Mouse (Mus musculus) kidney, adult 11 months (tissue): ENCODE measurements around the gene Trit1.
"Not testable (repeated sequence)": the region's sequence is repeated elsewhere in the genome, so short reads cannot be mapped to it uniquely, and the experiment has no call there.

Experiments
- DNase-seq: peaks from one replicate; pipeline ENCODE4 v3.0.0; 2022

Gene Trit1

GRCm38 (mm10) chr4:123016451-123016957, at the start of gene Trit1:
TSS of gene Trit1 (plus strand) at chr4:123016597.
- DNase-seq, result peak; percentile 91

DNA sequence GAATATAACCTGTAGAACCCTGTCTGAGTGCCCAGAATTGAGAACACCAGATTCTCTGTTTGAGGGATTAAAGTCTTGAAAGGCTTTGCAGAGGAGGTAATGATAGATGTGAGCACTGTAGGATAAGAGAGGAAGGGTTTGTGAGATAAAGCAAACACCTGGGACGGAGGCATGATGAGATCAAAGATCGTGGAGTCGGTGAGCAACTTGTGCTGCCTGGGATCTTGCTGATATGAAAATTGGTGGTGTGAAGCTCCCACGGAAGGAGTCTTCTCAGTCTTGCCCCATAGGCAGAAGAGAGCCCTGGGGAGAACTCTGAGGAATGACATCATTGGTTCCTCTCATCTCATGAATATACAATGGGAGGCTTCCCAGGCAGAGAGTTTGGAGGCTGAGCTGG, 48.3 kb upstream of the Trit1 start:
- no peak for DNase-seq

DNA sequence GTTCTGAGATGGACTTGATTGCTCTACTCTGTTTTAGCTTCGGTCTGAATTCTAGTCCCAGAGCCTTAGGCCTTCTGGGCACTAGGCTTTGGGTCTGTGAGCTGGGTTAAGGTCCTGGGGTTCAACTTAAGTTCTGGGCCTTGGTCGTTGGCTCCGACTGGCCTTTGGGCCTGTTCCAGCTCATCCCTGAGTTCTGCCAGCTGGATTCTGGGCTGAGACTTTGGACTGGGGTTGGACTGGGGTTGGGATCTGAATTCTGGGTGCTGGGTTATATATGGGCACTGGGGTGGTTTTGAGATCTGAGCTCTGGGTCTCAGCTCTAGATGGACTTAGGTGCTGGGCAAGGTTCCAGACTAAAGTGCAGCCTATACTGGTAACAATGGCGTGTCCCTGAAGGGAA, 45.2 kb upstream of the Trit1 start:
- peak; percentile 84 for DNase-seq

DNA sequence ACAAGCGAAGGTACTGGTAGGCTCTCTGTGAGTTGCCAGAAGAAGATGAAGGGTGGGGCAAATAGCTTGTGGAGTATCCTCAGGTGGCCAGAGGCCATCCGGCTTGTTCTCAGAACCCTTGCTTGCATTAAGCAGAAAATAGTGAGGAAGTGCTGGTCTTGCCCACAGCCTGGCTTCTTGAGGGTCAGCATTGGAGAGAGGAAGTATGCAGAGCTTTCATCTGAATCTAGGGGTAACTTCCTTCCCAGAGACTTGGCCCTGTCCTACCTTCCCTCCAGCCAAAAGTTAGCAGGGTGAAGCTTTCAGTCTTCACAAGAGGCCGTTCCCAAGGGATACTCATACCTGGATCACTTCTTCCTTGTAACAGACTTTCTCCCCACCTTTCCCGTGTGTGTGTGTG, 44.8 kb upstream of the Trit1 start:
- no peak for DNase-seq

DNA sequence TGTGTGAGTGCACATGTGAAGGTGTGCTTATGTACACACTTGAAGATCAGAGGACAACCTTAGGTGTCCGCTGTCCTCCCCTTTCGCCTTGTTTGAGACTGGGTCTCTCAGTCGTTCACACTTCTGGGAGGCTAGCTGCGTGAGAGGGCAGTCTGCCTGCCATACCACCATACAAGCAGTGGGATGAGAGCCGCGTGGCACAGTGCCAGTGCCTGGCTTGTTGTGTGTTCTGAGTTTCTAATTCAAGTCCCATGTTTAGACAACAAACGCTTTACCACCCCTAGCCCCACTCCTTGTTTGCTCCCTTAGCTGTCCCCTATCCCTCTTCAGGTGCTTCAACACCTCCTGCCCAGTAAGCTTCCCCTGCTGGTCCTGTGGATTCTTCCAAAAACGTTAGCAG, 44.3 kb upstream of the Trit1 start:
- DNase-seq, result no peak

DNA sequence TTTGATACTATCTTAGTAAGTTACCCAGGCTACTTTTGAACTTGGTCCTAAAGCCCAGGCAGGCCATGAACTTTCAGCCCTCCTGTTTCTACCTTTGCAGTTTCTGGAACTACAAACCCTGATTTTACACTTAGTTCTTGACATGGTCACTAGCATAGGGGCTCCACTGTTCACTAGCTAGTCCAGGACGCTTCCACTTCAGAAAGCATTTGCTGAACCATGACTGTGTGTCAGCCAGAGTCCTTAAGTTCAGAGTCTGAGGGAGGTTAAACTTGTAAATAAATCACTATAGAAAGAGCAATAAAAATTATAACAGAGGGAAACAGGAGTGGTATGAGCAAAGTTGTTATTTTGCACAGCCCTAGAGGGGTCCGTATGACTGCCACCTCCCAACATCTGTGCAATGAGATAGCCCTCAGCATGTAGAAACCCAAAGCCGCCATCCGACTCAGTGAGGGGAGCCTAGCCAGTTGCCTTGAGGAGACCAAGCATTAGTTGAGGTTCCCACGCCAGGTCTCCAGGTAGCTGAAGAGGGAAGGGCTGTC, 41.3 kb upstream of the Trit1 start:
- DNase-seq, result peak; percentile 68

DNA sequence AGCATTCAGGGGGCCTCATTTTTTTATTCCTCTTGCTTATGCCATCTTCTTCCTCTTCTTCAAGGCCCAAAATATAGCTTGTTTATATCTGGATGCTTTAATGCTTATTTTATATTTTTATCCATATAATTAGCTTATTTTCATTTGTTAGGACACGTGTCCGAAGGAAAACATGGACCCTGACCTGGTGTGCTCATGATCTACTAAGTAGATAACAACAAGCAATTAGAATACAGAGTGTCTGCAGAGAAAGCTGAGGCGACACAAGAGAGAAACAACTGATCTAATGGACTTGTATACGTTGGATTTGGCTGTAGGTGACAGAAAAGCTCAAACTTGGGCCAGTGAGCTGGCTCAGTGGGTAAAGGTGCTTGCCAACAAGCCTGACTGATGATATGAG, 39.5 kb upstream of the Trit1 start:
- no peak for DNase-seq

GRCm38 (mm10) chr4:122978850-122979249, 37.5 kb upstream of the Trit1 start:
- no peak for DNase-seq

GRCm38 (mm10) chr4:122979826-122980225, 36.6 kb upstream of the Trit1 start:
- no peak for DNase-seq

DNA sequence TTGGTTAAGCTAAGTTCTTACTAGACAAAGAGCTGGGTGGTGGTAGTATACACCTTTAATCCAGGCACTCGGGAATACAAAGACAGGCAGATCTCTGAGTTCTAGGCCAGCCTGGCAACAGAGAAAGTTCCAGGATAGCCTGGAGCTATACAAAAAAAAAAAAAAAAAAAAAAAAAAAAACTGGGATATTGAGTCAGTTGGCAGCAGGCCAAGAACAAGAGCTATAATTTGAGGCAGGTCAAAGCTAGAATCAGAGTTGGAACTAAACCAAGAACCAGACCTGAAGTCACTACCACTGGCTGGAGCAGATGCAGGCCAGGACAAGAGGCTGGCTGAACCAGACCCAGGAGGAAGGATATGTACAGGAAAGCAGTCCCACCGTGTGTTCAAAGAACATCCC, 35.7 kb upstream of the Trit1 start:
- DNase-seq, result no peak

- DNase-seq, result no peak
Measured at GRCm38 (mm10) chr4:122981238-122981637, 35.2 kb upstream of the Trit1 start.

DNA sequence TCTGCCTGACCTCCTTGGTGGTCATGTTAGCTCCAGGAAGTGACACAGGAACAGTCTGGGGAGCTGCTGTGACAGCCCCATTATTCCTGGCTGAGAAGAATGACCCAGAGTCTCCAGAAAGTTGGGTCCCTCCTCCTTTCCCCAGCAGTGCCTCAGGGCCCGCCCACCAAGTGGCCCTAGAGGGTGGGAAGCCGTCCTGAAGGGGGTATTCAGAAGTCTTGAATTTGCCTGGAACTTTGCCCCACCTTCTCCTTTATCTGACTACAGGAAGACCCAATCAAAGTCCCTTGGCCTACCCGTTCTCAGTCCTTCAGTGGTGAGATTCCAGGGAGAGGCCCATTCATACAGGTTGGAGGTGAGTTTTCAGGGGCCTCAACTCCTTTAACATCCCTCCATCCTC, 34.5 kb upstream of the Trit1 start:
- DNase-seq, result no peak

DNA sequence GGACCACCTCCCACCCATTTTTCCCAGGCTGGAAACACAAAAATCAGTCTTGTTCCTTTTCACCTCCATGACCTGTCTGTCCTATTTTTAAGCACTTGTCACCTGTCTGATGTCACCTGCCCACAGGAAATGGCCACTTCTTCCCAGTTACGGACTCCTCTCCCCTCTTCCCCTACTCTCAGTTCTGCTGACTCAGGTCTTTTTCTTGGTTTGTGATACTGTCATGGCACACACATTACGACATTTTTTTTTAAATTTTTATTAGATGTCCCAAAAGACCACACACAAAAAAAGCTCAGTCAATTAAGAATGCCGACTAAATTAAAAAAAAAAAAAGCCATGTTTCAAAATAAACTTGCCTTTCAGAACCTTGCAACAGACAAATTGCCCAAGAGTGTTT, 33.9 kb upstream of the Trit1 start:
- no peak for DNase-seq

- DNase-seq, result no peak
Measured at GRCm38 (mm10) chr4:122983486-122984261, 32.7 kb upstream of the Trit1 start.

- peak; percentile 55 for DNase-seq
Measured at GRCm38 (mm10) chr4:122985110-122985509, 31.3 kb upstream of the Trit1 start.

DNA sequence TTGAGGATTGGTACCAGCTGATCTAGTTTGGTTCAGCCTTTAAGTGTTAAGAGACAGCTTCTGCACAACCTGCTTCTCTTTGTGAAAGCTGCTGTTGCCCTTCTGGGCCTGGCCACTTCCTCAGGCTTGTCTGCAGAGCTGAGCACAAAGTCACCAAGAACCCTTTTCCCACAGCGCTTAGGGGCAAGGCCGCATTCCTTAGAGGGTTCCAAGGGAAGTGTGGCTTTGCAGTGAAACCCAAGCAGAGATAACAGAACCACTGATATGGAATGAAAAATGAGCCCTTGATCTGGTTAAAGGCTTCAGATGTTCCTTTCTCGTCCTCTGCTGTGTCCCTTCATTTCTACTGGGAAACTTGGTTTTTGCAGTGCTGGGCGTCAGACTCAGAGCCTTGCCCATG, 29.0 kb upstream of the Trit1 start:
- DNase-seq, result no peak

DNA sequence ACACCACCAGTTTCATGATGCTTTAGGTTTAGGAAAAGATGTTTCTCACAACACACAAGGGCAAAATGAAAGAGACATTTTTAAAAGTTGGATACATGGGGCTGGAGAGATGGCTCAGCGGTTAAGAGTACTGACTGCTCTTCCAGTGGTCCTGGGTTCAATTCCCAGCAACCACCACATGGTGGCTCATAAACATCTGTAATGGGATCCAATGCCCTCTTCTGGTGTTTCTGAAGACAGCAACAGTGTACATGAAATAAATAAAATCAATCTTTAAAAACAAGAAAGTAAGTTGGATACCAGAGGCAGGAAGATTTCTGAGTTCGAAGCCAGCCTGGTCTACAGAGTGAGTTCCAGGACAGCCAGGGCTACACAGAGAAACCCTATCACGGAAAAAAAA, 28.4 kb upstream of the Trit1 start:
- DNase-seq, result not testable (repeated sequence)

GRCm38 (mm10) chr4:122991177-122991576, 25.2 kb upstream of the Trit1 start:
- no peak for DNase-seq

DNA sequence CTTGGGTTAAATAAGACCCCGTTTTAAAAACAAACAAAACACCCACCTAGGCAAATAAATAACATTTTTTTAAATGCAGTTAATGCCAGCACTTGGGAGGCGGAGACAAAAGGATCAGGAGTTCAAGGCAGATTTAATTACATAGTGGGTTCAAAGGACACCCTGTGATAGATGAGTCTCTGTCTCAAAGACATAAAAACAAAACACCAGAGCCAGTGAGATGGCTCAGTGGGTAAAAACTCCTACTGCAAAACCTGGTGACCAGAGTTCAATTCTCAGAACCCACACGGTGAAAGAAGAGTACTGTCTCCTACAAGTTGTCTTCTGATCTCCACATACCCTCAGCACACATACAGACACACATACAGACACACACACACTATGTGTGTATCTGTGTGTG, 24.1 kb upstream of the Trit1 start:
- no peak for DNase-seq

DNA sequence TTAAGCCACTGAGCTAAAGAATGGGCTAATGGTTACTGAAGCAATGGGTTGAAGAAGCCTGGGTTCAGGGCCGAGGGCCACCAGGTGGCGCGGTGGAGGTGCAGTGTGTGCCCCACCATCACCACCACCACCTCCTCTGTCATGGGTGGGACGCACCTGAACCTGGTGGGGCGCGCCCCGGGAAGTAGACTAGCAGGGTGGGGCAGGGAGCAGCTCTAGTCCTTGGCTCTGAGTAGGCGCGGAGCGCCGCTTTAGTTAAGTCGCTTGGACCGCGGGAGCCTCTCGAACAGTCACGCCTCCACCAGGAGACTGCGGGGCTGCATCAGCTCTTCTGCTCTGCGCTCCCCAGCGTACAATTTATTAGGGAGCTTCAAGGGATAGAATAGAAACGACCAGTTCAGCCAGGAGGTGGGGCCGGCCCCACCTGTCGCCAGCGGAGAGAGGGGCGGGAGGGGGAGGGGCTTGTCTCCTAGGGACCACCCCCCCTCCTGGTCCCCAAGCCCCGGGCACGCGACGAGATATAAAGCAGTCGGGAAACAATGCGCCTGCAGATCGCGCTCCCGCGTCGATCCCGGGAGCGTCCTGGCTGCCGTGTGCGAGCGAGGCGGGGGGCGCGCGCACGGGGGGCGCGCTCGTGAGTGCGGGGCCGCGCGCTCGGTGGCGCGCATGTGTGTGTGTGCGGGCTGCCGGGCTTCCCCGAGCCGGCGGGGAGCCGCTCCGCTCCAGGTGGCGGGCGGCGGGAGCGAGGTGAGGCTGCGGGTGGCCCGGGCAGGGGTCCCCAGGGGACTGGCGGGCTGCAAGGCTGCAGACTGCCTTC, 20.8 kb upstream of the Trit1 start, which contains the start of gene Mycl:
Gene Mycl (plus strand): TSS at position 249 of the 817 bp plus-strand sequence.
- DNase-seq, result peak; percentile 66

- DNase-seq, result no peak
Measured at GRCm38 (mm10) chr4:122996221-122996617, 20.2 kb upstream of the Trit1 start.

GRCm38 (mm10) chr4:122996618-122997381, 19.6 kb upstream of the Trit1 start:
- DNase-seq, result no peak
